Mouse (Mus musculus) stomach, postnatal 0 days (tissue): ENCODE data around the gene Pakap.

Experiments used
- CTCF ChIP-seq: IDR thresholded peaks from 2 replicates; pipeline ENCODE4 v1.5.1; 2016; ENCODE audit warnings: antibody characterized with exemption, low read depth, mild to moderate bottlenecking, moderate library complexity
- EP300 ChIP-seq: optimal IDR thresholded peaks from 2 replicates; pipeline ENCODE3; 2016; ENCODE audit warnings: antibody characterized with exemption

- TF ChIP-seq CTCF (no peak), EP300 (no peak)
Measured at GRCm38 (mm10) chr4:57600685-57601457, 32.9 kb downstream of the Pakap start.
